Mouse (Mus musculus): ENCODE results near the gene Pde4a.

DNA sequence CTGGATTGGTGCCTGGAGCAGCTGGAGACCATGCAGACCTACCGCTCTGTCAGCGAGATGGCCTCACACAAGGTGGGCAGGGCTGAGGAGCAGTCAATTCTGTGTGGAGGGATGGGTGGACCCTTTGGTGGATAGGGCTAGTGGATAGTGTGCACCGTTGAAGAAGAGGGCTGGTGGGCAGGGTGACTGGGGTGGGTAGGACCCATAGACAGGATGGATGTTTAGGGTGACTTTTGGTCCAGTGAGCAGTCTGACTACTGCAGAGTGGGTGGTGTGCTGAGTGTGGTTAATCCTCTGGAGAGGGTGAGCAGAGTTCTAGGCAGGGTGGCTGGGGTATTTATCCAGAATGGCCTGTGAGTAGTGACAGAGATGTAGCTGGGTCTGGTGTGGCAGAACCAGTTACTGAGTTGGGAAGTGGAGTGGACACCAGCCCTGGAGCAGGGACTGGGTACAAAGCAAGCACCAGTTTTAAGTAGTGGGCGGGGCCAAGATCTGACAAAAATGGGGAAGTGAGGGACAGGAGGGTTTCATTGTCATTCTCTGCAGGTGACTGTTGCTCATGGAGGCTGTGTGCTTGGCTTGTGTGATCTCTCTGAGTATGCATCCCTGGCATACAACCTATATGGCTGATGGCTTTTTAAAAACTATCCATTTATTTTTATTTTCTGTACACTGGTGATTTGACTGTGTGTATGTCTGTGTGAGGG is 29.4 kb downstream of the Pde4a start:
- no peak for TF ChIP-seq CTCF (IDR thresholded peaks at IDR 0.05; ENCODE audit: low read depth)
- no peak for TF ChIP-seq EP300 (optimal IDR thresholded peaks at IDR 0.05)
